Mouse (Mus musculus): ENCODE measurements around the gene Katnal1. TPM values are rescaled to one million over a fixed set of nuclear protein-coding genes. Genes with fewer than 3 reads are reported as not detected.

Katnal1 gene
- polyA plus RNA-seq, 1 experiment, result 8.2 TPM

DNA sequence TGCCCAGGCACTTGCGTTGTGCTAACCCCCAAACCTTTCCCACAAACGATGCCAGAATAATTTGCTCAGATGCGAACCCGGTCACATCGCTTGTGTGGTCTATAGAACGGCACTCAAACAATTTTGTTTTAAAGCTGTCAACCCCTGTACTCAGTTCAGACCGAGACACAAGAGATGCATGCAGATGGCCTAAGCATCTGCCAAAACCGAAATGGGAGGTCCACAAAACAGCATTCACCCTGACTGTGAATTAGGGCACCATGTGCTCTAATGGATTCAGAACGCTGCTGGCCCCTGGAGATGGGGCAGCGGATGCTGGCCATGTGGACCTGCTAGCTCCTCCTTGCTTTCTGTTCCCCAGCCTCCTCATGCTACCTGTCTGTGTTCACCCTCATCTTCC, 12.7 kb upstream of the Katnal1 start:
- TF ChIP-seq CTCF (IDR thresholded peaks at IDR 0.05; ENCODE audit: control insufficient read depth, insufficient read depth, insufficient read length) (no peak), FOSL1 (IDR thresholded peaks at IDR 0.05; ENCODE audit: insufficient read depth, low read length, poor library complexity, severe bottlenecking) (no peak), MYOD1 (IDR thresholded peaks at IDR 0.05; ENCODE audit: control insufficient read depth, insufficient read length, low read depth) (no peak), CEBPB (IDR thresholded peaks at IDR 0.05; ENCODE audit: low read depth) (no peak), USF1 (IDR thresholded peaks at IDR 0.05; ENCODE audit: low read depth) (no peak), MAX (IDR thresholded peaks at IDR 0.05) (no peak), MYOG (IDR thresholded peaks at IDR 0.05; ENCODE audit: control insufficient read depth, extremely low read depth, insufficient read length) (no peak)
- H3K79me2 ChIP-seq (ENCODE audit: control insufficient read depth, insufficient read depth), result no peaks in the 10 kb centered on the region

DNA sequence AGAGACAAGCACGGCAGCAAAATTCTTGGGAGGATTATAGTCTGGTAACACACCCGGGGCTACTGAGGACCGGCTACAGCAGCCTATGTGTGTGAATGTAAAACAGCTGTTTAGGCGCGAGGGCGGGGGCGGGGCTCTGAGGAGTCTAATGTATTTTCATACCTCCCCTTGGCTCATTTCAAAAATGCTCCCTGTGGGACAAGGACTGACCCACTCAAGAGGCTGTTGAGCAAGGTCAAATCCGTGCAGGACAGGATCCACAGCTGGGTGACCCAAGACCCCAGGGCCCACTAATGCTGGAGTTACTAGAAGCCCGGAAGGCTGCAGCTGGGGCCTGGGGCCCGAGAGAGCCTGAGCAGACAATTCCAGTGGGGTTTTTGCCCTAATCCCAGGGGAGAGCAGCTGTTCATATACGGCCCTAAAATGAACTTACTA, 10.8 kb upstream of the Katnal1 start:
- Histone ChIP-seq H3K27me3 (ENCODE audit: control insufficient read depth, insufficient read depth, insufficient read length) (no peaks in the 10 kb centered on the region), H3ac (ENCODE audit: control insufficient read depth, insufficient read length, low read depth) (no peak overlapping the region), H3K79me3 (ENCODE audit: low read depth) (no peaks in the 10 kb centered on the region), H3K36me3 (ENCODE audit: control insufficient read depth, insufficient read depth) (no peaks in the 10 kb centered on the region), H3K79me2 (ENCODE audit: control insufficient read depth, insufficient read depth) (no peaks in the 10 kb centered on the region), H3K4me3 (ENCODE audit: insufficient read depth, poor library complexity, severe bottlenecking) (no peak overlapping the region)
- TF ChIP-seq CTCF (IDR thresholded peaks at IDR 0.05; ENCODE audit: control insufficient read depth, insufficient read depth, insufficient read length) (no peak), MAX (IDR thresholded peaks at IDR 0.05) (no peak), MYOD1 (IDR thresholded peaks at IDR 0.05; ENCODE audit: control insufficient read depth, insufficient read length, low read depth) (no peak), CEBPB (IDR thresholded peaks at IDR 0.05; ENCODE audit: low read depth) (no peak), FOSL1 (IDR thresholded peaks at IDR 0.05; ENCODE audit: insufficient read depth, low read length, poor library complexity, severe bottlenecking) (no peak), USF1 (IDR thresholded peaks at IDR 0.05; ENCODE audit: low read depth) (no peak), MYOG (IDR thresholded peaks at IDR 0.05; ENCODE audit: control insufficient read depth, extremely low read depth, insufficient read length) (no peak)

More for the DNA sequence above, 12.7 kb upstream of the Katnal1 start:
- H3K27me3 ChIP-seq (ENCODE audit: control insufficient read depth, insufficient read depth, insufficient read length), result no peaks in the 10 kb centered on the region
- H3K79me3 ChIP-seq (ENCODE audit: low read depth), result no peaks in the 10 kb centered on the region
- no peaks in the 10 kb centered on the region for H3K36me3 ChIP-seq (ENCODE audit: control insufficient read depth, insufficient read depth)
- H3K4me3 ChIP-seq (ENCODE audit: insufficient read depth, poor library complexity, severe bottlenecking), result no peak overlapping the region
- no peak overlapping the region for H3ac ChIP-seq (ENCODE audit: control insufficient read depth, insufficient read length, low read depth)

DNA sequence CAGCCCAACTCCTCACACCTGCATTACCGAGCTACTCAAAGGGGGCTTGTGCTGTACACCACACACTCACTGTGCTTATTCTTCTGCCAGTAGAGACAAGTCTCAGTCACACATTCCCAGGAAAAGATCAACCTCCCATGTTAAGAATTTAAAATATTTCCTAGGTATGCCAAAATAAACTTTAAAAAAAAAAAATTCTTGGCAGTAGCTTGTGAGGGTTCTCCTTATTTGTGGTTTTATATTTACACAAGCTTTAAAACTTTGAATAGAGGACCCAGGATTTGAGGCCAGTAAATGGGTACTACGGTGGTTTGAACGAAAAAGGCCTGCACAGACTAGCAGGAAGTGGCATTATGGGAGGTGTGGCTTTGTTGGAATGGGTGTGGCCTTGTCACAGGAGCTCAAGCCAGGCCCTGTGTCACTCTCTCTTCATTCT, 7.4 kb upstream of the Katnal1 start:
- no peaks in the 10 kb centered on the region for H3K79me2 ChIP-seq (ENCODE audit: control insufficient read depth, insufficient read depth)
- H3ac ChIP-seq (ENCODE audit: control insufficient read depth, insufficient read length, low read depth), result no peak overlapping the region
- no peaks in the 10 kb centered on the region for H3K36me3 ChIP-seq (ENCODE audit: control insufficient read depth, insufficient read depth)
- no peaks in the 10 kb centered on the region for H3K27me3 ChIP-seq (ENCODE audit: control insufficient read depth, insufficient read depth, insufficient read length)
- no peak overlapping the region for H3K4me3 ChIP-seq (ENCODE audit: insufficient read depth, poor library complexity, severe bottlenecking)
- H3K79me3 ChIP-seq (ENCODE audit: low read depth), result no peaks in the 10 kb centered on the region
- no peak for TF ChIP-seq MYOD1 (IDR thresholded peaks at IDR 0.05; ENCODE audit: control insufficient read depth, insufficient read length, low read depth)
- TF ChIP-seq MYOG (IDR thresholded peaks at IDR 0.05; ENCODE audit: control insufficient read depth, extremely low read depth, insufficient read length), result no peak
- TF ChIP-seq CTCF (IDR thresholded peaks at IDR 0.05; ENCODE audit: control insufficient read depth, insufficient read depth, insufficient read length), result no peak
- no peak for TF ChIP-seq USF1 (IDR thresholded peaks at IDR 0.05; ENCODE audit: low read depth)
- TF ChIP-seq MAX (IDR thresholded peaks at IDR 0.05), result no peak
- TF ChIP-seq FOSL1 (IDR thresholded peaks at IDR 0.05; ENCODE audit: insufficient read depth, low read length, poor library complexity, severe bottlenecking), result no peak
- TF ChIP-seq CEBPB (IDR thresholded peaks at IDR 0.05; ENCODE audit: low read depth), result no peak

DNA sequence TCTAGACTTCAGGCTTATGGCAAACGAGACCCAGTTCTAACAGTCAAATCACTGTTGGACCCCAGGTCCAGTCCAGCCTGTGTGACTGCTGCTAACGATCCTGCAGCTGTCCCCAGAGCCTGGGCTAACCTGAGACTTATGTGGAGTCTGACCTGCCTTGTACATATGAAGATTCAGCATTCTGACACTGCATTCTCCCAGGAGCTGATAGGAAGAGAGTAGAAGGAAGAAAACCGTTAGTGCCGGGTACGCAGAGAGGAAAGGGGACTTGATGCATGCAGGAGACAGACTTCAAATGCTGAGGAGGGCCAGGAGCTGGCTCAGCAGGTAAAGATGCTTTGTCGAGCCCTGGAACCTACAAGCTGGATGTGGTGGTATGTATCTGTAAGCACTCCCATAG, 6.8 kb upstream of the Katnal1 start:
- no peaks in the 10 kb centered on the region for H3K36me3 ChIP-seq (ENCODE audit: control insufficient read depth, insufficient read depth)
- H3K4me3 ChIP-seq (ENCODE audit: insufficient read depth, poor library complexity, severe bottlenecking), result no peak overlapping the region
- H3K79me2 ChIP-seq (ENCODE audit: control insufficient read depth, insufficient read depth), result no peaks in the 10 kb centered on the region
- no peaks in the 10 kb centered on the region for H3K27me3 ChIP-seq (ENCODE audit: control insufficient read depth, insufficient read depth, insufficient read length)
- no peaks in the 10 kb centered on the region for H3K79me3 ChIP-seq (ENCODE audit: low read depth)
- TF ChIP-seq MYOG (IDR thresholded peaks at IDR 0.05; ENCODE audit: control insufficient read depth, extremely low read depth, insufficient read length), result no peak
- no peak for TF ChIP-seq FOSL1 (IDR thresholded peaks at IDR 0.05; ENCODE audit: insufficient read depth, low read length, poor library complexity, severe bottlenecking)
- TF ChIP-seq MAX (IDR thresholded peaks at IDR 0.05), result no peak
- no peak for TF ChIP-seq CTCF (IDR thresholded peaks at IDR 0.05; ENCODE audit: control insufficient read depth, insufficient read depth, insufficient read length)
- TF ChIP-seq CEBPB (IDR thresholded peaks at IDR 0.05; ENCODE audit: low read depth), result no peak
- no peak for TF ChIP-seq MYOD1 (IDR thresholded peaks at IDR 0.05; ENCODE audit: control insufficient read depth, insufficient read length, low read depth)
- TF ChIP-seq USF1 (IDR thresholded peaks at IDR 0.05; ENCODE audit: low read depth), result no peak
- H3ac ChIP-seq (ENCODE audit: control insufficient read depth, insufficient read length, low read depth), result no peak overlapping the region

DNA sequence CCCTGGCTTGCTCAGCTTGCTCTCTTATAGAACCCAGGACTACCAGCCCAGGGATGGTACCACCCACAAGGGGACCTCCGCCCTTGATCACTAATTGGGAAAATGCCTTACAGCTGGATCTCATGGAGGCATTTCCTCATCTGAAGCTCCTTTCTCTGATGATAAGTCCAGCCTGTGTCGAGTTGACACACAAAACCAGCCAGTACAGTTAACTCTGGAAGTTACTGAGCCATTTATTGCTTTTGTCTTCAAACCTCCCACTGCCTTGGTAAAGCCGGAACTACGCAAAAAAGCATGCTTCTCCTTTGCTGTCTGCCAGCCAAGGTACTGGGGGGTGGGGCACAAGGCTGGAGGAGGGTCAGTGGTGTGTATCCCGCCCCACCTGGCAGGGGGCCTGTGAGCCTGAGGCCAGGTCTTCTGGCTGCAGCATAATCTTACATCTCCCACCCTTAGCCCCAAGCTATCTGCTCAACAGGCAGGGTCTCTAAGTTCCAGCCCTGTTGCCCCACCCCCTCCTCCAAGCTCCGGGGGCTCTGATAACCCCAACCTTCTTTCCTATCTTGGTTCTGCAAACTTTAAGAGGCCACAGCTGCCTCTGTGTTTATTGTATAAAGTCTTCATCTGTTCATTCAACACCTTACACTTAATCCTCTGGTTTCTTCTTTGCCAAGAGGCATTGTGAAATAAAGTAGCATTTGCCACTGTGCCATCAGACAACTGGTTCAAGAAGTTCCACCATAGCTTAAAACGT, 6.1 kb upstream of the Katnal1 start:
- TF ChIP-seq USF1 (IDR thresholded peaks at IDR 0.05; ENCODE audit: low read depth), result no peak
- no peak for TF ChIP-seq MAX (IDR thresholded peaks at IDR 0.05)
- TF ChIP-seq MYOD1 (IDR thresholded peaks at IDR 0.05; ENCODE audit: control insufficient read depth, insufficient read length, low read depth), result no peak
- no peak for TF ChIP-seq CEBPB (IDR thresholded peaks at IDR 0.05; ENCODE audit: low read depth)
- no peak for TF ChIP-seq CTCF (IDR thresholded peaks at IDR 0.05; ENCODE audit: control insufficient read depth, insufficient read depth, insufficient read length)
- TF ChIP-seq MYOG (IDR thresholded peaks at IDR 0.05; ENCODE audit: control insufficient read depth, extremely low read depth, insufficient read length), result no peak
- TF ChIP-seq FOSL1 (IDR thresholded peaks at IDR 0.05; ENCODE audit: insufficient read depth, low read length, poor library complexity, severe bottlenecking), result no peak
- Histone ChIP-seq H3K36me3 (ENCODE audit: control insufficient read depth, insufficient read depth) (no peaks in the 10 kb centered on the region), H3K27me3 (ENCODE audit: control insufficient read depth, insufficient read depth, insufficient read length) (no peaks in the 10 kb centered on the region), H3K79me3 (ENCODE audit: low read depth) (no peaks in the 10 kb centered on the region), H3ac (ENCODE audit: control insufficient read depth, insufficient read length, low read depth) (no peak overlapping the region), H3K4me3 (ENCODE audit: insufficient read depth, poor library complexity, severe bottlenecking) (no peak overlapping the region), H3K79me2 (ENCODE audit: control insufficient read depth, insufficient read depth) (no peaks in the 10 kb centered on the region)
